Mouse (Mus musculus) gonadal fat pad, adult 2 months (tissue): ENCODE data around the gene Gfap. TPM values are rescaled to one million over a fixed set of nuclear protein-coding genes. Genes with fewer than 3 reads are reported as not detected.

Experiments used
- DNase-seq: peaks from one replicate; pipeline ENCODE4 v3.0.0-alpha.2; 2012; ENCODE audit warnings: low read depth
- polyA plus RNA-seq: library from polyadenylated mRNA; depleted of rRNA; stranded (reverse); fragments of >200 nt; gene quantifications from 2 replicates; pipeline ENCODE4 v1.2.3, GENCODE M21; 2012; rRNA removed

The Gfap gene
- polyA plus RNA-seq, 1 experiment = 0.32 TPM

- DNase-seq = no peak
Observed at GRCm38 (mm10) chr11:102837385-102837784, 63.3 kb downstream of the Gfap start.

Other genes starting within 250 kb of the Gfap start
- 0.23 TPM in 1 of 2 replicates, not detected in the other for gene Meioc, start 237.2 kb downstream of the Gfap start, polyA plus RNA-seq
- gene Ccdc43, start 203.1 kb downstream of the Gfap start, polyA plus RNA-seq = 6.8 and 7.0 TPM in 2 replicates
- gene Adam11, start 139.5 kb downstream of the Gfap start, polyA plus RNA-seq = 3.9 and 4.1 TPM in 2 replicates
- 13.6 and 14.7 TPM in 2 replicates for gene Gjc1, start 81.2 kb downstream of the Gfap start, polyA plus RNA-seq
- gene Higd1b, start 65.1 kb downstream of the Gfap start, polyA plus RNA-seq = 8.6 and 9.9 TPM in 2 replicates
- gene Eftud2, start 19.9 kb downstream of the Gfap start, polyA plus RNA-seq = 74.1 and 82.2 TPM in 2 replicates
- gene Ccdc103, start 19.7 kb downstream of the Gfap start, polyA plus RNA-seq = 0.71 and 0.73 TPM in 2 replicates
- 0.08 and 0.16 TPM in 2 replicates for gene Fam187a, start 15.7 kb downstream of the Gfap start, polyA plus RNA-seq
- 1.2 TPM in 2 replicates for gene Kif18b, start 24.2 kb upstream of the Gfap start, polyA plus RNA-seq
- gene C1ql1, start 45.8 kb upstream of the Gfap start, polyA plus RNA-seq = 0.27 and 0.36 TPM in 2 replicates
- gene Nmt1, start 127.3 kb upstream of the Gfap start, polyA plus RNA-seq = 43.3 and 60.0 TPM in 2 replicates
- gene Dcakd, start 127.4 kb upstream of the Gfap start, polyA plus RNA-seq = 58.6 and 61.1 TPM in 2 replicates
- 25.5 and 30.4 TPM in 2 replicates for gene Plcd3, start 200.7 kb upstream of the Gfap start, polyA plus RNA-seq
- gene Acbd4, start 200.8 kb upstream of the Gfap start, polyA plus RNA-seq = 92.7 and 113 TPM in 2 replicates
- 16.3 and 21.3 TPM in 2 replicates for gene Hexim1, start 215.3 kb upstream of the Gfap start, polyA plus RNA-seq
- gene Hexim2, start 231.5 kb upstream of the Gfap start, polyA plus RNA-seq = 6.9 and 7.8 TPM in 2 replicates